Mouse (Mus musculus): ENCODE results near the gene Lrp10. TPM values are rescaled to one million over a fixed set of nuclear protein-coding genes. Genes with fewer than 3 reads are reported as not detected.

Lrp10 gene
- polyA plus RNA-seq, 1 experiment from 2014 or later, result 21.2 TPM

DNA sequence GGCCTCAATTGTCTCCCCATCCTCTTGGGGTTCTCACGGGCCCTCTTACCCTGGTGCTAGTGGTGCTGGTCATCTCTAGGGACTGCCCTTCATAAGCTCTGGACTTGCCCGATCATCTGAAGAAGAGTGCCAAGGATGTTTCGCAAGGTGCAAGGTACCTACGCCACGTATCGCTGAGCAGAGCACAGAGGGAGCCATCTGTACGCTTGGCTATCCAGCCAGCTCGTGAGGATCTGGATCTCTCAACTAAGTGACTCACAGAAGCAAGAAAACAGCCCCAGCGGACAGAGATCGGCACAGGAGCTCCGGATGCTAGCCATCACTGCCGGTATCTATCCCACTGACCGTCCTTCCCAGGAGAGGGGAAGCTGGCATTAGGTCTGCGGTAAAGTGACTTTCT is 32.8 kb downstream of the Lrp10 start:
- 0 out of 2 replicates have a peak, but pooled peaks cover 6% of the 10 kb centered on the region for H3K4me1 ChIP-seq (replicated peaks)
- 75% methylated on average over 14 of the region's 14 CpGs for WGBS (ENCODE audit: insufficient replicate concordance)
- no peaks in the 10 kb centered on the region for H3K27me3 ChIP-seq
- H3K4me2 ChIP-seq, result no peak overlapping the region
- no peaks in the 10 kb centered on the region for H3K9me3 ChIP-seq (replicated peaks)
- H3K9ac ChIP-seq, result no peak overlapping the region
- H3K36me3 ChIP-seq (replicated peaks), result no peaks in the 10 kb centered on the region
- H3K27ac ChIP-seq (replicated peaks), result no peak overlapping the region
- no peak overlapping the region for H3K4me3 ChIP-seq (replicated peaks)
- ATAC-seq (ENCODE audit: insufficient read depth), result no peak

DNA sequence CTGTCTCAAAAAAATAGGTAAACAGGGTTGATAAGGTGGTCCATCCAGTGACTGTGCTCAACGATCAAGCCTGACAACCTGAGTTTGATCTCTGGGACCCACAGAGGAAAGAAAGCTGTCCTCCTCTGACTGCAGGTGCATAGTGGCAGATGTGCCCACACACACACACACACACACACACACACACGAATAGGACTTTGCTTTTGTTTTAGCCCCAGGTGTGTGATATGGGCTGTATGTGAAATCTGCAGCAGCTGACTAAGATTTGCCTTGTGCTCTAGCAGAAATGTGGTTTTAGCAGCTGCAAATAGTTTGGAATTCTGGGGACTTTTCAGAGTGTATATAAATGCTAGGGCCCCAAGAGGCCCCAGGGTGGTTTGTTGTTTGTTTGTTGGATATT is 35.4 kb downstream of the Lrp10 start:
- WGBS (ENCODE audit: insufficient replicate concordance), result 55% methylated on average over 2 of the region's 2 CpGs
- no peak overlapping the region for H3K27ac ChIP-seq (replicated peaks)
- H3K27me3 ChIP-seq, result no peaks in the 10 kb centered on the region
- no peaks in the 10 kb centered on the region for H3K4me1 ChIP-seq (replicated peaks)
- H3K4me2 ChIP-seq, result no peak overlapping the region
- no peaks in the 10 kb centered on the region for H3K36me3 ChIP-seq (replicated peaks)
- ATAC-seq (ENCODE audit: insufficient read depth), result no peak
- H3K4me3 ChIP-seq (replicated peaks), result no peak overlapping the region
- H3K9me3 ChIP-seq (replicated peaks), result no peaks in the 10 kb centered on the region
- H3K9ac ChIP-seq, result no peak overlapping the region

DNA sequence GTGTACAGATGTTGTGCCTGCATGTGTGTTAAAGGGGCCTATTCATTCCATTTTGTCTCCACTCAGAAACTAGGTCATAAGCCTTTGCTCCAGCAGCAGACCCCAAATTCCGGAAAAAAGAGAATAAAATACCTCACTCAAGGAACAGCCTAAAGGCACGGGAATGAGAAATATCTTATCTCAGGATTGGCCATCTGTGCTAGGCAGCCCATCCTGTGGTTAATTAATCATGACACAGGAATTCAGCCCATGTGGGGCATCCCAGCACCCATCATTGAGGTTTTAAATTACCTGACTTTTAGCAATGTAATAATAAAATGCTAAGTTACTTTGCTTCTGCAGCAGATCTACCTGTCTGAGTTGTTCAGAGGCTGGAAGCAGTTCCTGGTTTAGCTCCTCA is 37.4 kb downstream of the Lrp10 start:
- H3K9ac ChIP-seq, result no peak overlapping the region
- WGBS (ENCODE audit: insufficient replicate concordance), result 30% methylated on average over 2 of the region's 2 CpGs
- H3K4me2 ChIP-seq, result no peak overlapping the region
- H3K9me3 ChIP-seq (replicated peaks), result no peaks in the 10 kb centered on the region
- H3K27ac ChIP-seq (replicated peaks), result no peak overlapping the region
- no peaks in the 10 kb centered on the region for H3K27me3 ChIP-seq
- ATAC-seq (ENCODE audit: insufficient read depth), result no peak
- H3K4me1 ChIP-seq (replicated peaks), result no peaks in the 10 kb centered on the region
- H3K36me3 ChIP-seq (replicated peaks), result no peaks in the 10 kb centered on the region
- H3K4me3 ChIP-seq (replicated peaks), result no peak overlapping the region

GRCm38 (mm10) chr14:54503092-54503491 is 39.2 kb downstream of the Lrp10 start:
- no peak overlapping the region for H3K9ac ChIP-seq
- peaks cover 15% of the 10 kb centered on the region for H3K36me3 ChIP-seq (replicated peaks)
- no peak overlapping the region for H3K4me2 ChIP-seq
- no peaks in the 10 kb centered on the region for H3K9me3 ChIP-seq (replicated peaks)
- no peak for ATAC-seq (ENCODE audit: insufficient read depth)
- no peaks in the 10 kb centered on the region for H3K4me1 ChIP-seq (replicated peaks)
- no peaks in the 10 kb centered on the region for H3K27me3 ChIP-seq
- no peak overlapping the region for H3K27ac ChIP-seq (replicated peaks)
- 29% methylated on average over 2 of the region's 2 CpGs for WGBS (ENCODE audit: insufficient replicate concordance)
- H3K4me3 ChIP-seq (replicated peaks), result no peak overlapping the region

- no peaks in the 10 kb centered on the region for H3K9me3 ChIP-seq (replicated peaks)
- no peak overlapping the region for H3K27ac ChIP-seq (replicated peaks)
- no peaks in the 10 kb centered on the region for H3K4me1 ChIP-seq (replicated peaks)
- no peak for ATAC-seq (ENCODE audit: insufficient read depth)
- no peaks in the 10 kb centered on the region for H3K27me3 ChIP-seq
- peaks cover 79% of the 10 kb centered on the region for H3K36me3 ChIP-seq (replicated peaks)
- H3K4me3 ChIP-seq (replicated peaks), result no peak overlapping the region
- no peak overlapping the region for H3K4me2 ChIP-seq
- 85% methylated on average over 9 of the region's 9 CpGs for whole genome bisulfite sequencing (ENCODE audit: insufficient replicate concordance)
- no peak overlapping the region for H3K9ac ChIP-seq
Measured at GRCm38 (mm10) chr14:54509774-54510173, 45.8 kb downstream of the Lrp10 start.

DNA sequence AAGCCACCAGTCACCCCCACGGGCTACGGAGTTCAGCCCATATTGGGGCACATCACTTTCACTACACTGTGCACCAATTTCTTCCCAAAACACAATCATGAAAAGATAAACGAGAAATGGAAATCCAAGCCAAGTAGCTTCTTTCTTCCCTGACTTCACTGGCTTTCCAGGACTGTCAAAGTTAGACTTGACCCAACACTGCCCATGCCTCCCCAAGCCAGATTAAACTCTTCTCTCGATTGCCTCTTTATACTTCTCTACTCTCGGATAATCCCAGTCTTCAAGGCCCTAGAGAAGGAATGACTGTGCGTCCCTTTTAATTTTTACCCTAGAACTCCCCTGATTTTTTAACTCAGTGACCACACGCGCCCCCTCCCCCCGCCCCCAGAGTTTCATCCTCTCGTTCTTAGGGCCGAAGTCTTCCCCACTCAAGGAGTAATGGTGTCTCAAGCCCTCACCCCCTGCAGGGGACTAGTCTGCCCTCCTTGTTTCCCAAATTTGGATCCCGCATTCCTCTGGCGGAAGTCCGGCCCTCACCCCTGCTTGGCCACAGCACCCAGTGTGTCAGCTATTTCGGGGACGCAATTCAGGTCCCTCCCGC is 52.9 kb downstream of the Lrp10 start:
- peaks cover 33% of the 10 kb centered on the region for H3K36me3 ChIP-seq (replicated peaks)
- no peak; the same call in 1 of the 2 replicates for ATAC-seq (ENCODE audit: insufficient read depth)
- H3K4me3 ChIP-seq (replicated peaks), result peak overlapping the region; percentile 79
- H3K9ac ChIP-seq, result peak overlapping the region; percentile 74
- no peaks in the 10 kb centered on the region for H3K9me3 ChIP-seq (replicated peaks)
- H3K27me3 ChIP-seq, result peaks cover 7% of the 10 kb centered on the region; the same call in 1 of the 2 replicates
- peaks cover 27% of the 10 kb centered on the region for H3K4me1 ChIP-seq (replicated peaks)
- peak overlapping the region; percentile 85 for H3K4me2 ChIP-seq
- 2% methylated on average over 17 of the region's 17 CpGs for WGBS (ENCODE audit: insufficient replicate concordance)
- H3K27ac ChIP-seq (replicated peaks), result peak overlapping the region; percentile 64

Other genes starting within 250 kb of the Lrp10 start
- 202 and 204 TPM in 2 replicates for gene Dad1, start 210.0 kb upstream of the Lrp10 start, polyA plus RNA-seq (2015; fragmentation: Nextera tagmentation; extraction: Ambion mirVana)
- 19.0 and 21.4 TPM in 2 replicates for gene Abhd4, start 209.9 kb upstream of the Lrp10 start, polyA plus RNA-seq (2015; fragmentation: Nextera tagmentation; extraction: Ambion mirVana)
- not detected in 2 replicates for gene Olfr49, start 179.2 kb upstream of the Lrp10 start, polyA plus RNA-seq (2015; fragmentation: Nextera tagmentation; extraction: Ambion mirVana)
- gene Oxa1l, start 103.3 kb upstream of the Lrp10 start, polyA plus RNA-seq (2015; fragmentation: Nextera tagmentation; extraction: Ambion mirVana), result 16.0 and 17.2 TPM in 2 replicates
- 9.9 and 10.5 TPM in 2 replicates for gene Slc7a7, start 46.4 kb upstream of the Lrp10 start, polyA plus RNA-seq (2015; fragmentation: Nextera tagmentation; extraction: Ambion mirVana)
- 128 and 168 TPM in 2 replicates for gene Mrpl52, start 37.2 kb upstream of the Lrp10 start, polyA plus RNA-seq (2015; fragmentation: Nextera tagmentation; extraction: Ambion mirVana)
- 22.6 and 24.7 TPM in 2 replicates for gene Mmp14, start 32.5 kb upstream of the Lrp10 start, polyA plus RNA-seq (2015; fragmentation: Nextera tagmentation; extraction: Ambion mirVana)
- 0.20 and 0.23 TPM in 2 replicates for gene Rem2, start 12.0 kb downstream of the Lrp10 start, polyA plus RNA-seq (2015; fragmentation: Nextera tagmentation; extraction: Ambion mirVana)
- gene Prmt5, start 53.4 kb downstream of the Lrp10 start, polyA plus RNA-seq (2015; fragmentation: Nextera tagmentation; extraction: Ambion mirVana), result 25.1 and 26.3 TPM in 2 replicates
- gene Haus4, start 90.5 kb downstream of the Lrp10 start, polyA plus RNA-seq (2015; fragmentation: Nextera tagmentation; extraction: Ambion mirVana), result 33.7 and 34.1 TPM in 2 replicates
- 5.6 TPM in 2 replicates for gene Ajuba, start 113.4 kb downstream of the Lrp10 start, polyA plus RNA-seq (2015; fragmentation: Nextera tagmentation; extraction: Ambion mirVana)
- gene 4931414P19Rik, start 141.9 kb downstream of the Lrp10 start, polyA plus RNA-seq (2015; fragmentation: Nextera tagmentation; extraction: Ambion mirVana), result 1.9 and 2.9 TPM in 2 replicates
- gene Psmb5, start 153.9 kb downstream of the Lrp10 start, polyA plus RNA-seq (2015; fragmentation: Nextera tagmentation; extraction: Ambion mirVana), result 204 and 211 TPM in 2 replicates
- gene Psmb11, start 157.3 kb downstream of the Lrp10 start, polyA plus RNA-seq (2015; fragmentation: Nextera tagmentation; extraction: Ambion mirVana), result not detected in 2 replicates
- gene Gm17606, start 176.8 kb downstream of the Lrp10 start, polyA plus RNA-seq (2015; fragmentation: Nextera tagmentation; extraction: Ambion mirVana), result not detected in 2 replicates
- 0.16 and 0.35 TPM in 2 replicates for gene Cdh24, start 177.2 kb downstream of the Lrp10 start, polyA plus RNA-seq (2015; fragmentation: Nextera tagmentation; extraction: Ambion mirVana)
- gene 1700123O20Rik, start 222.1 kb downstream of the Lrp10 start, polyA plus RNA-seq (2015; fragmentation: Nextera tagmentation; extraction: Ambion mirVana), result 39.3 and 39.5 TPM in 2 replicates
- 47.3 and 48.7 TPM in 2 replicates for gene Acin1, start 222.8 kb downstream of the Lrp10 start, polyA plus RNA-seq (2015; fragmentation: Nextera tagmentation; extraction: Ambion mirVana)
- gene Gm29776, start 234.7 kb downstream of the Lrp10 start, polyA plus RNA-seq (2015; fragmentation: Nextera tagmentation; extraction: Ambion mirVana), result 0.05 TPM in 1 of 2 replicates, not detected in the other
- 10.6 and 12.6 TPM in 2 replicates for gene Cebpe, start 248.0 kb downstream of the Lrp10 start, polyA plus RNA-seq (2015; fragmentation: Nextera tagmentation; extraction: Ambion mirVana)